Mouse (Mus musculus) kidney, postnatal 4 days (tissue): ENCODE data around the gene H2-Q2.
"Not testable (repeated sequence)": the region's sequence is repeated elsewhere in the genome, so short reads cannot be mapped to it uniquely, and the experiment has no call there.

Source experiments
- DNase-seq, 2 experiments: peaks; one replicate each; pipeline ENCODE4 v3.0.0; 2021; ENCODE audit warnings: mixed read lengths in 2 of 2

H2-Q2 gene

DNA sequence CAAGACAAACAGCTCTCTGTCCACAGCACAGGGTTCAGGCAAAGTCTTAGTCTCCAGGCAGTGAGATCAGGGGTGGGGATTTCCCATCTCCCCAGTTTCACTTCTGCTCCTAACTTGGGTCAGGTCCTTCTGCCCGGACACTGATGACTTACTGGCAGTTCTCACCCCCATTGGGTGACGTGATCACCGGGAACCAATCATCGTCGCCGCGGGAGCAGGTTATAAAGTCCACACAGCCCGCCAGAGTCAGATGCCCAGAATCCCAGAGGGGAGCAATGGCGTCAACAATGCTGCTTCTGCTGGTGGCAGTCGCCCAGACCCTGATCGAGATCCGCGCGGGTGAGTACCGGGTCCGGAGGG is 37.3 kb downstream of the H2-Q2 start, which contains the start of gene H2-Q4:
H2-Q4 (plus strand) TSS at position 249 of the 360 bp plus-strand sequence.
- DNase-seq = peak; percentile 93 to 95

DNA sequence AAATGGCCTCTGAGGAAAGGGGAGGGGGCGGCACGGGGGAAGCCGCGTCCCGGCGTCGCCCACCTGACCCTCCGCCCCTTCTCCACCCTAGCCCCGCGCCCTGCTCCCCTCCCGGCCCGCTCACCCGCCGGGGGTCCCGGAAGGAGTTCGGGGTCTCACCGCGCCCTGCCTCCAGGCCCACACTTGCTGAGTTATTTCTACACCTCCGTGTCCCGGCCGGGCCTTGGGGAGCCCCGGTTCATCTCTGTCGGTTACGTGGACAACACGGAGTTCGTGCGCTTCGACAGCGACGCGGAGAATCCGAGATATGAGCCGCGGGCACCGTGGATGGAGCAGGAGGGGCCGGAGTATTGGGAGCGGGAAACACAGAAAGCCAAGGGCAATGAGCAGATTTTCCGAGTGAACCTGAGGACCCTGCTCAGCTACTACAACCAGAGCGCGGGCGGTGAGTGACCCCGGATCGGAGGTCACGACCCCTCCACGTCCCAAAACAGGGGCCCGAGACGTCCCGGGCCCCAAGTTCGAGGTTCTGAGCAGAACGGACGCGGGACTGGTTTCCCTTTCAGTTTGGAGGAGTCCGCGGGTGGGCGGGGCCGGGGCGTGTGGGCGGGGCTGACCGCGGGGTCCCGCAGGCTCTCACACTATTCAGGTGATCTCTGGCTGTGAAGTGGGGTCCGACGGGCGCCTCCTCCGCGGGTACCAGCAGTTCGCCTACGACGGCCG is 37.8 kb downstream of the H2-Q2 start:
- DNase-seq = peak; percentile 58 to 71

- DNase-seq = peak; percentile 56 to 64
Observed at GRCm38 (mm10) chr17:35389796-35390195, 47.8 kb downstream of the H2-Q2 start.

- DNase-seq = not testable (repeated sequence)
Observed at GRCm38 (mm10) chr17:35392671-35393070, 50.6 kb downstream of the H2-Q2 start.

- DNase-seq = peak; percentile 21 to 31
Observed at GRCm38 (mm10) chr17:35393864-35394800, 52.1 kb downstream of the H2-Q2 start.
